Mouse (Mus musculus): Measurements from ENCODE around the gene Car5a. TPM values are rescaled to one million over a fixed set of nuclear protein-coding genes. Genes with fewer than 3 reads are reported as not detected.

Car5a gene
- polyA plus RNA-seq, 1 experiment from 2014 or later: not detected

GRCm38 (mm10) chr8:121892875-121893274 lies 51.8 kb downstream of the Car5a start:
- DNase-seq (ENCODE audit: low spot score): no peak
- ATAC-seq (replicated peaks; ENCODE audit: low FRiP score): no peak
- no peaks in the 10 kb centered on the region for H3K36me3 ChIP-seq (ENCODE audit: control insufficient read depth, insufficient read depth, low read length)
- H3K4me2 ChIP-seq (ENCODE audit: low read depth, low read length, severe bottlenecking): no peak overlapping the region
- no peaks in the 10 kb centered on the region for H3K9me3 ChIP-seq (ENCODE audit: control insufficient read depth, low read length)
- WGBS: 88% methylated on average over 5 of the region's 5 CpGs
- H3K4me1 ChIP-seq (replicated peaks; ENCODE audit: control insufficient read depth, insufficient read depth, low read length): peaks cover 7% of the 10 kb centered on the region
- H3K27me3 ChIP-seq (ENCODE audit: control insufficient read depth, insufficient read depth, low read length): no peaks in the 10 kb centered on the region
- H3K27ac ChIP-seq (ENCODE audit: low read depth, low read length): no peak overlapping the region
- no peak overlapping the region for H3K9ac ChIP-seq (ENCODE audit: low read length)
- no peak overlapping the region for H3K4me3 ChIP-seq (ENCODE audit: low read depth, low read length)

- DNase-seq (ENCODE audit: low spot score) (no peak), ATAC-seq (replicated peaks; ENCODE audit: low FRiP score) (no peak)
- Histone ChIP-seq H3K4me1 (replicated peaks; ENCODE audit: control insufficient read depth, insufficient read depth, low read length) (no peaks in the 10 kb centered on the region), H3K27me3 (ENCODE audit: control insufficient read depth, insufficient read depth, low read length) (no peaks in the 10 kb centered on the region), H3K4me2 (ENCODE audit: low read depth, low read length, severe bottlenecking) (no peak overlapping the region), H3K9me3 (ENCODE audit: control insufficient read depth, low read length) (no peaks in the 10 kb centered on the region), H3K27ac (ENCODE audit: low read depth, low read length) (no peak overlapping the region), H3K9ac (ENCODE audit: low read length) (no peak overlapping the region), H3K36me3 (ENCODE audit: control insufficient read depth, insufficient read depth, low read length) (no peaks in the 10 kb centered on the region; the same call in 1 of the 2 replicates), H3K4me3 (ENCODE audit: low read depth, low read length) (no peak overlapping the region)
- 86% methylated on average over 15 of the region's 15 CpGs for WGBS
Observed at GRCm38 (mm10) chr8:121889810-121890785, 54.6 kb downstream of the Car5a start.

DNA sequence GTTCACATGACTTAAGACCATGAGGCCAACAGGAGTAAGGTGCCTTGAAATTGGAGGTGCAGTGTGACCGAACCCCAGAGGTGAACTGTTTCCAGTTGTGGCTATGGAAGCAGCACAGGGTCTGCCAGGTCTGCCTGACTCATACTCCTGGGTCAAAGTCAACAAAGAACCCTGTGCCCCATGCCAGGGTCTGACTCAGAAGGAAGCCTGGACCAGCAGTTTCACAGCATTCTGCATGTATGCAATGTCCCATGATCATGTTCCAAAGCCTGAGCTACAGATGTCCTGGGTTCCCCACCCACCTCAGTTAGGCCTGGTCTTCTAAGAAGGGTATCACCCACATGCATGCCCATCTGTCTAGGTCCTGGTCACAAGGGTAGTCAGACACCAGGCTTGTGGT lies 55.4 kb downstream of the Car5a start:
- H3K9me3 ChIP-seq (ENCODE audit: control insufficient read depth, low read length): no peaks in the 10 kb centered on the region
- WGBS: 94% methylated on average over 1 of the region's 1 CpGs
- H3K9ac ChIP-seq (ENCODE audit: low read length): no peak overlapping the region
- no peak overlapping the region for H3K4me3 ChIP-seq (ENCODE audit: low read depth, low read length)
- no peak overlapping the region for H3K4me2 ChIP-seq (ENCODE audit: low read depth, low read length, severe bottlenecking)
- no peaks in the 10 kb centered on the region for H3K27me3 ChIP-seq (ENCODE audit: control insufficient read depth, insufficient read depth, low read length)
- DNase-seq (ENCODE audit: low spot score) (no peak), ATAC-seq (replicated peaks; ENCODE audit: low FRiP score) (no peak)
- no peaks in the 10 kb centered on the region for H3K4me1 ChIP-seq (replicated peaks; ENCODE audit: control insufficient read depth, insufficient read depth, low read length)
- H3K36me3 ChIP-seq (ENCODE audit: control insufficient read depth, insufficient read depth, low read length): no peaks in the 10 kb centered on the region; the same call in 1 of the 2 replicates
- no peak overlapping the region for H3K27ac ChIP-seq (ENCODE audit: low read depth, low read length)

DNA sequence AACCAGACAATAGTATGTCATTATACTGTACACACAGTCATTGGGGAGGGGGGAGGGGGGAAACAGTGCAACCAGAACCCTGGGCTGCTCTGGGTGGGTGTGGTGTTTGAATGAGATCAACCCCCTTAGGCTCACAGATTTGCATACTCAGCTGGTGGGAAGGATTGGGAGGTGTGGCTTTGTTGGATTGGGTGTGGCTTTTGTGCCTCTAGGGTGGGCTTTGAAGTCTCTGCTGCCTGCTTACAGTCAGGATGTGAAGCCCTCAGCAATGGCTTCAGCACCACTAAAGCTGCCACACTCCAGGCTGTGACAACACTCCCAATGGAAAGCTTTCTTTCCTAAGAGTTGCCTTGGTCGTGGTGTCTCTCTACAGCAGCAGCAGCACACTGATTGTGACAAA lies 57.2 kb downstream of the Car5a start:
- Histone ChIP-seq H3K4me3 (ENCODE audit: low read depth, low read length) (no peak overlapping the region), H3K4me1 (replicated peaks; ENCODE audit: control insufficient read depth, insufficient read depth, low read length) (no peaks in the 10 kb centered on the region), H3K9ac (ENCODE audit: low read length) (no peak overlapping the region), H3K9me3 (ENCODE audit: control insufficient read depth, low read length) (no peaks in the 10 kb centered on the region), H3K27ac (ENCODE audit: low read depth, low read length) (no peak overlapping the region), H3K36me3 (ENCODE audit: control insufficient read depth, insufficient read depth, low read length) (no peaks in the 10 kb centered on the region; the same call in 1 of the 2 replicates), H3K4me2 (ENCODE audit: low read depth, low read length, severe bottlenecking) (no peak overlapping the region), H3K27me3 (ENCODE audit: control insufficient read depth, insufficient read depth, low read length) (no peaks in the 10 kb centered on the region)
- 67% methylated on average over 1 of the region's 1 CpGs for WGBS
- ATAC-seq (replicated peaks; ENCODE audit: low FRiP score) (no peak), DNase-seq (ENCODE audit: low spot score) (no peak)

- Histone ChIP-seq H3K27ac (ENCODE audit: low read depth, low read length) (no peak overlapping the region), H3K9ac (ENCODE audit: low read length) (no peak overlapping the region), H3K4me1 (replicated peaks; ENCODE audit: control insufficient read depth, insufficient read depth, low read length) (no peaks in the 10 kb centered on the region), H3K36me3 (ENCODE audit: control insufficient read depth, insufficient read depth, low read length) (no peaks in the 10 kb centered on the region; the same call in 1 of the 2 replicates), H3K9me3 (ENCODE audit: control insufficient read depth, low read length) (no peaks in the 10 kb centered on the region), H3K27me3 (ENCODE audit: control insufficient read depth, insufficient read depth, low read length) (no peaks in the 10 kb centered on the region), H3K4me2 (ENCODE audit: low read depth, low read length, severe bottlenecking) (no peak overlapping the region), H3K4me3 (ENCODE audit: low read depth, low read length) (no peak overlapping the region)
- no peak for ATAC-seq (replicated peaks; ENCODE audit: low FRiP score)
- 87% methylated on average over 6 of the region's 6 CpGs for WGBS
- DNase-seq (ENCODE audit: low spot score): no peak
Observed at GRCm38 (mm10) chr8:121885433-121885832, 59.3 kb downstream of the Car5a start.

DNA sequence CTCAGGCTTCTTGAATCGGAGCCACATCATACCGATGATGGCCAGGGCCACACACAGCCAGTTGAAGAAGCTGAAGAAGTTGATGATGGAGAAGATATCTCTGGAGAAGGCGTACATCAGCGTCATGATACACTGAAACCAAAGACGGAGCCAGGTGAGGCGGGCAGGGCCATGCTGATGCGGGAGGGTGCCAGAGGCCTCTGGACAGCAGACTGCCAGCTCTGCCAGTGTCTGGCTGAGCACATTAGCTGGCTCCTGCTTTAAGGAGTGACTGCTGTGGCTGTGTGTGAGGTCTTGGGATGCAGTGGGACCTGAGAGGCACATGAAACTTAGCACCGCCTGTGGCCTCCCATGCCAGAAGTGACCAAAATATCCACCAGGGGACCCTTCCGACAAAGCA lies 59.7 kb downstream of the Car5a start:
- Histone ChIP-seq H3K9ac (ENCODE audit: low read length) (no peak overlapping the region), H3K36me3 (ENCODE audit: control insufficient read depth, insufficient read depth, low read length) (no peaks in the 10 kb centered on the region; the same call in 1 of the 2 replicates), H3K27me3 (ENCODE audit: control insufficient read depth, insufficient read depth, low read length) (no peaks in the 10 kb centered on the region), H3K9me3 (ENCODE audit: control insufficient read depth, low read length) (no peaks in the 10 kb centered on the region), H3K4me3 (ENCODE audit: low read depth, low read length) (no peak overlapping the region), H3K27ac (ENCODE audit: low read depth, low read length) (no peak overlapping the region), H3K4me1 (replicated peaks; ENCODE audit: control insufficient read depth, insufficient read depth, low read length) (no peaks in the 10 kb centered on the region), H3K4me2 (ENCODE audit: low read depth, low read length, severe bottlenecking) (no peak overlapping the region)
- DNase-seq (ENCODE audit: low spot score) (no peak), ATAC-seq (replicated peaks; ENCODE audit: low FRiP score) (no peak)
- WGBS: 97% methylated on average over 9 of the region's 9 CpGs

- DNase-seq (ENCODE audit: low spot score): no peak
- no peaks in the 10 kb centered on the region for H3K9me3 ChIP-seq (ENCODE audit: control insufficient read depth, low read length)
- no peaks in the 10 kb centered on the region for H3K4me1 ChIP-seq (replicated peaks; ENCODE audit: control insufficient read depth, insufficient read depth, low read length)
- 80% methylated on average over 3 of the region's 3 CpGs for whole genome bisulfite sequencing
- no peaks in the 10 kb centered on the region; the same call in 1 of the 2 replicates for H3K36me3 ChIP-seq (ENCODE audit: control insufficient read depth, insufficient read depth, low read length)
- H3K4me3 ChIP-seq (ENCODE audit: low read depth, low read length): no peak overlapping the region
- no peak overlapping the region for H3K4me2 ChIP-seq (ENCODE audit: low read depth, low read length, severe bottlenecking)
- no peaks in the 10 kb centered on the region for H3K27me3 ChIP-seq (ENCODE audit: control insufficient read depth, insufficient read depth, low read length)
- no peak overlapping the region for H3K9ac ChIP-seq (ENCODE audit: low read length)
- no peak overlapping the region for H3K27ac ChIP-seq (ENCODE audit: low read depth, low read length)
- ATAC-seq (replicated peaks; ENCODE audit: low FRiP score): no peak
Observed at GRCm38 (mm10) chr8:121884181-121884580, 60.5 kb downstream of the Car5a start.

DNA sequence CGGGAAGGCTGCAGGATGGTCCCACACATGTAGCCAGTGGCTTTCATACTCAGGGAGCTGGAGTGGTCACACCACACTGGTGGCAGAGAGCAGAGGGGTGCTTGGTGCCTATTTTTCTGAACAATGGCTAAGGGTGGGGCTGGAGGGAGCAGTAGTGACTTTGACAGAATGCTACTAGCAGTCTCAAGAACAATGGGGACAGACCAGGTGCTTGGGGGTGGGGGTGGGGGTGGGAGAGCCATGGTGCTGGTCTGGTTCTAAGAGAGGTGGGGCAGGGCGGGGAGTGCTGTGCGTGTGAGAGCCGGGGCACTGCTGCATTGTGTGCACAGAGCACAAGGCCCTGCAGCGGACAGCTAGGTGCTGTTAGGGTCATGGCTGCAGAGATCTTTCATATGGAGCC lies 62.8 kb downstream of the Car5a start:
- DNase-seq (ENCODE audit: low spot score) (no peak), ATAC-seq (replicated peaks; ENCODE audit: low FRiP score) (no peak)
- H3K27ac ChIP-seq (ENCODE audit: low read depth, low read length): no peak overlapping the region
- no peaks in the 10 kb centered on the region for H3K4me1 ChIP-seq (replicated peaks; ENCODE audit: control insufficient read depth, insufficient read depth, low read length)
- no peaks in the 10 kb centered on the region for H3K27me3 ChIP-seq (ENCODE audit: control insufficient read depth, insufficient read depth, low read length)
- no peak overlapping the region for H3K4me2 ChIP-seq (ENCODE audit: low read depth, low read length, severe bottlenecking)
- H3K36me3 ChIP-seq (ENCODE audit: control insufficient read depth, insufficient read depth, low read length): no peaks in the 10 kb centered on the region; the same call in 1 of the 2 replicates
- no peak overlapping the region for H3K9ac ChIP-seq (ENCODE audit: low read length)
- H3K4me3 ChIP-seq (ENCODE audit: low read depth, low read length): no peak overlapping the region
- H3K9me3 ChIP-seq (ENCODE audit: control insufficient read depth, low read length): no peaks in the 10 kb centered on the region
- WGBS: 90% methylated on average over 5 of the region's 5 CpGs

All from forebrain, embryonic 11.5 days (tissue).